Mouse (Mus musculus): ENCODE data around the gene Thrap3. TPM values are rescaled to one million over a fixed set of nuclear protein-coding genes. Genes with fewer than 3 reads are reported as not detected.
A peak's percentile ranks its signal among the peaks of the same experiment; 100 is the strongest.

Thrap3 gene
- 100 to 1,000 TPM; 100 to 118 TPM for total RNA-seq (2021)
- 37.9 and 61.4 TPM in 2 replicates for polyA plus RNA-seq (2012; rRNA removed)
- long read RNA-seq, full-length matches to known transcripts, result 2 of 24 reads
- long read RNA-seq, partial matches to known transcripts, result 6 of 24 reads
- long read RNA-seq, other reads (novel, unspliced or antisense), result 16 of 24 reads

- Histone ChIP-seq H3K4me1 (ENCODE audit: control insufficient read depth, insufficient read depth, low read length) (peaks cover 17% of the 10 kb centered on the region), H3K4me3 (peak within 1 kb of the TSS; percentile 90), H3K27me3 (ENCODE audit: control insufficient read depth, insufficient read depth, low read length) (no peaks in the 10 kb centered on the region), H3K79me2 (replicated peaks; ENCODE audit: control insufficient read depth, insufficient read depth, low read length) (peaks cover 2% of the 10 kb centered on the region), H3K36me3 (ENCODE audit: control insufficient read depth, insufficient read depth, low read length) (peaks cover 31% of the 10 kb centered on the region), H3K27ac (peak within 1 kb of the TSS; percentile 96), H3K9ac (ENCODE audit: low read depth, low read length) (peak within 1 kb of the TSS; percentile 96)
- WGBS, result under 1% methylated on average over 75 of the region's 75 CpGs
- TF ChIP-seq POLR2A (IDR thresholded peaks at IDR 0.05; ENCODE audit: insufficient read depth, low read depth, low read length) (peak; percentile 92), CTCF (IDR thresholded peaks at IDR 0.05) (no peak), EP300 (IDR thresholded peaks at IDR 0.05; ENCODE audit: insufficient read depth, low read depth, low read length) (peak; percentile 7; the same call in 1 of the 2 replicates)
- intact Hi-C loops (cut with DNase I), result loop anchor here (1.0 to 2.0 kb wide), 2 partner anchors 24 to 60 kb away; partner anchors contain the start of gene Trappc3
- peak; percentile 98 to 100 for DNase-seq
Measured at GRCm38 (mm10) chr4:126202303-126203181, at the start of gene Thrap3. Thrap3 (minus strand) TSS chr4:126202760.

- Histone ChIP-seq H3K4me1 (ENCODE audit: control insufficient read depth, insufficient read depth, low read length) (peaks cover 40% of the 10 kb centered on the region), H3K79me2 (replicated peaks; ENCODE audit: control insufficient read depth, insufficient read depth, low read length) (peaks cover 19% of the 10 kb centered on the region), H3K36me3 (ENCODE audit: control insufficient read depth, insufficient read depth, low read length) (peaks cover 9% of the 10 kb centered on the region), H3K27me3 (ENCODE audit: control insufficient read depth, insufficient read depth, low read length) (no peaks in the 10 kb centered on the region), H3K4me3 (peak overlapping the region; percentile 38), H3K9ac (ENCODE audit: low read depth, low read length) (peak overlapping the region; percentile 63), H3K27ac (peak overlapping the region; percentile 100)
- DNase-seq, result peak; percentile 76 to 82
- peak; percentile 66 for TF ChIP-seq POLR2A (IDR thresholded peaks at IDR 0.05; ENCODE audit: insufficient read depth, low read depth, low read length)
- TF ChIP-seq CTCF (IDR thresholded peaks at IDR 0.05), result peak; percentile 41
- TF ChIP-seq EP300 (IDR thresholded peaks at IDR 0.05; ENCODE audit: insufficient read depth, low read depth, low read length), result peak; percentile 76; the same call in 1 of the 2 replicates
- intact Hi-C loops (cut with DNase I), result no loop called here
- 17% methylated on average over 11 of the region's 11 CpGs for WGBS
Measured at GRCm38 (mm10) chr4:126251655-126252254, 49.2 kb upstream of the Thrap3 start.

- no peak for TF ChIP-seq POLR2A (IDR thresholded peaks at IDR 0.05; ENCODE audit: insufficient read depth, low read depth, low read length)
- TF ChIP-seq CTCF (IDR thresholded peaks at IDR 0.05), result no peak
- TF ChIP-seq EP300 (IDR thresholded peaks at IDR 0.05; ENCODE audit: insufficient read depth, low read depth, low read length), result no peak
- no peak for DNase-seq
- Histone ChIP-seq H3K27ac (peak overlapping the region; percentile 100), H3K4me1 (ENCODE audit: control insufficient read depth, insufficient read depth, low read length) (peaks cover 42% of the 10 kb centered on the region), H3K79me2 (replicated peaks; ENCODE audit: control insufficient read depth, insufficient read depth, low read length) (peaks cover 19% of the 10 kb centered on the region), H3K36me3 (ENCODE audit: control insufficient read depth, insufficient read depth, low read length) (peaks cover 9% of the 10 kb centered on the region), H3K9ac (ENCODE audit: low read depth, low read length) (peak overlapping the region; percentile 6), H3K27me3 (ENCODE audit: control insufficient read depth, insufficient read depth, low read length) (no peaks in the 10 kb centered on the region), H3K4me3 (no peak overlapping the region)
- WGBS, result 21% methylated on average over 4 of the region's 4 CpGs
- intact Hi-C loops (cut with DNase I), result no loop called here
Measured at GRCm38 (mm10) chr4:126250659-126251058, 48.1 kb upstream of the Thrap3 start.

GRCm38 (mm10) chr4:126248261-126248868, 45.8 kb upstream of the Thrap3 start:
- TF ChIP-seq POLR2A (IDR thresholded peaks at IDR 0.05; ENCODE audit: insufficient read depth, low read depth, low read length), result no peak
- TF ChIP-seq EP300 (IDR thresholded peaks at IDR 0.05; ENCODE audit: insufficient read depth, low read depth, low read length), result no peak
- no peak for TF ChIP-seq CTCF (IDR thresholded peaks at IDR 0.05)
- intact Hi-C loops (cut with DNase I), result no loop called here
- peak overlapping the region; percentile 40; the same call in 1 of the 2 replicates for H3K9ac ChIP-seq (ENCODE audit: low read depth, low read length)
- H3K79me2 ChIP-seq (replicated peaks; ENCODE audit: control insufficient read depth, insufficient read depth, low read length), result peaks cover 18% of the 10 kb centered on the region
- H3K27ac ChIP-seq, result peak overlapping the region; percentile 47
- H3K4me3 ChIP-seq, result no peak overlapping the region
- no peak for DNase-seq
- peaks cover 40% of the 10 kb centered on the region for H3K4me1 ChIP-seq (ENCODE audit: control insufficient read depth, insufficient read depth, low read length)
- H3K36me3 ChIP-seq (ENCODE audit: control insufficient read depth, insufficient read depth, low read length), result peaks cover 7% of the 10 kb centered on the region
- 19% methylated on average over 11 of the region's 11 CpGs for WGBS
- no peaks in the 10 kb centered on the region for H3K27me3 ChIP-seq (ENCODE audit: control insufficient read depth, insufficient read depth, low read length)

GRCm38 (mm10) chr4:126246202-126246889, 43.8 kb upstream of the Thrap3 start:
- Histone ChIP-seq H3K27ac (0 out of 2 replicates have a peak overlapping the region, but pooled peaks have one; percentile 17), H3K4me1 (ENCODE audit: control insufficient read depth, insufficient read depth, low read length) (peaks cover 32% of the 10 kb centered on the region), H3K4me3 (no peak overlapping the region), H3K9ac (ENCODE audit: low read depth, low read length) (no peak overlapping the region), H3K27me3 (ENCODE audit: control insufficient read depth, insufficient read depth, low read length) (no peaks in the 10 kb centered on the region), H3K36me3 (ENCODE audit: control insufficient read depth, insufficient read depth, low read length) (peaks cover 7% of the 10 kb centered on the region), H3K79me2 (replicated peaks; ENCODE audit: control insufficient read depth, insufficient read depth, low read length) (peaks cover 13% of the 10 kb centered on the region)
- TF ChIP-seq POLR2A (IDR thresholded peaks at IDR 0.05; ENCODE audit: insufficient read depth, low read depth, low read length) (no peak), EP300 (IDR thresholded peaks at IDR 0.05; ENCODE audit: insufficient read depth, low read depth, low read length) (no peak), CTCF (IDR thresholded peaks at IDR 0.05) (no peak)
- DNase-seq, result peak in 1 of 2 experiments; percentile 27
- intact Hi-C loops (cut with DNase I), result no loop called here
- 46% methylated on average over 13 of the region's 13 CpGs for WGBS
